Mouse (Mus musculus) gastrocnemius, adult 2 months (tissue): ENCODE measurements around the gene Oat. TPM values are rescaled to one million over a fixed set of nuclear protein-coding genes. Genes with fewer than 3 reads are reported as not detected.

ENCODE experiments used
- DNase-seq: peaks from one replicate; pipeline ENCODE4 v3.0.0; 2022
- H3K27ac ChIP-seq: fragments of 200-600 bp; 2 replicates; pipeline ENCODE4 v1.8.1; 2022; ENCODE audit warnings: mild to moderate bottlenecking
- H3K4me3 ChIP-seq: fragments of 200-600 bp; 2 replicates; pipeline ENCODE4 v1.8.1; 2022; ENCODE audit warnings: mild to moderate bottlenecking, moderate library complexity
- CTCF ChIP-seq: fragments of 200-600 bp; IDR thresholded peaks from 2 replicates; pipeline ENCODE4 v1.8.1; 2022; ENCODE audit warnings: antibody characterized with exemption, mild to moderate bottlenecking, moderate library complexity
- intact Hi-C: fragments of 180-260 bp; cut with DNase I; formaldehyde crosslinking; loops from one replicate; pipeline ENCODE4 v1.15.1; 2025
- total RNA-seq, 2 experiments: library from RNA; stranded (reverse); gene quantifications; 2 replicates each; pipeline ENCODE4 v1.2.3; 2021

Gene Oat
- total RNA-seq, 2 experiments from 2014 or later: 155 to 159 TPM

DNA sequence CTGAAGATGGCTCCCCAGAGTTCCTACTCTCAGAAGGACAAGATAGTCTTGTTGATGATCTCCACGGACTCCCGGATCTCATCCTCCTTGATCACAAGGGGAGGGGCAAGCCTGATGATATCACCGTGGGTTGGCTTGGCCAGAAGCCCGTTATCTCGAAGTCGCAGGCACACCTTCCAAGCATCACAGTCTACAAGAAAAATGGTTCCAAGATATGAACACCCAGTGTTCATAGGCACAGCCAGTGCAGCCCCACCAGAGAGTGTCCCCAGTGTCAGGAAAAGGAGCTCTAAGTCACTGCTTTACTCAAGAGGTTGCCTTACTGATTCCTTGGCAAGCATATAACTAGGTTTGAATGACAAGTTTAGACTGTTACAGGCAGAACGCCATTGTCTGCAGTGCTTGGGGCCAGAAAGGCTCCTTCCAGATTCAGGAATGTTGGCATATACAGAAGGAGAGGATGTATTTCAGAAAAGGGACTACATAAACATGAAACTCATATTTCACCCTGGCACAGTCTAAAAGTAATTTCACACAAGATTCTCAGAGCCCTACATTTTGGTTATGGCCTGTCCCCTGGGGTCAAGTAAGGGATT, 18.0 kb downstream of the Oat start:
- 0 out of 2 replicates have a peak overlapping the region, but pooled peaks have one; percentile 1 for H3K4me3 ChIP-seq
- peak overlapping the region; percentile 89 for H3K27ac ChIP-seq
- peak; percentile 59 for DNase-seq
- intact Hi-C loops: loop anchor here (10.0 kb wide), 1 partner anchor 1013 kb away; the partner anchor contains the start of genes Hmx2 and Hmx3
- TF ChIP-seq CTCF: no peak

DNA sequence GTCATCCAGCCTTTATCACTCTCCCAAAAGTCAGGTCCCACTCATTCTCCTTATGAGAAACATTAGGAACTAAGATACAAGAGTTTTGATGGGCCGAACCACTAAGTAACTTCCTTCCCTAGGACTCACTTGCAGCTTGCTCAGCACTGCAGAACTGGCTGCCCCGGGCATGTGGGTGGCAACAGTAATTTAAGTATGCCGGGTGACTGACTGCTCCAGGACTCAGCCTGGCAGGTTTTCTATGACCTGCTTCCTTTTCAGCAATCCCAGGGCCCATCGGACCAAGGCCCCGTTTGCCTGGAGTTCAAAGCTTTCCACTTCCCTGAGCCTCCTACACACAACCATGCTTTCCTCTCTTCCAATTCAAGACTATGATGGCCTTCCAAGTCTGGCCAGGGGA, 19.6 kb downstream of the Oat start:
- Histone ChIP-seq H3K4me3 (no peak overlapping the region), H3K27ac (peak overlapping the region; percentile 89)
- TF ChIP-seq CTCF: no peak
- peak; percentile 71 for DNase-seq
- intact Hi-C loops: loop anchor here (10.0 kb wide), 1 partner anchor 1012 kb away; the partner anchor contains the start of genes Hmx2 and Hmx3

DNA sequence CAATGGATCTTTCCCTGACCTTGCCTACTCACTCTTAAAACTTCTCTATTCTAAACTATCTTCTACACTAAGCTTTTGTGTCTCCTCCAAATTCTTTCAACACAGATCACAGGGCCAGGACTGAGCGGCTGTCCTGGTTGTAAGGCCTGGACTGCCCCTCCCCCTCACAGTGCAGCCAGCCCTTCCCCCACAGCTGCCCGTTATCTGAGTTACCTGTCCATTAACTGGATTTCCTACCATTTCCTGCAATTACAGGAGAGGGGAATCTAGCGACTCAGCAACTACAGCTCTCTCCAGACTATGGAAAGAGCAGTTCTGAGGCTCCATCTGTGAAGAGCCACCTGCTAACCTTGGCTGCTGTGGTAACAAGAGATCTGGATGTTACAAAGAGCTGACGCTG, 20.3 kb downstream of the Oat start:
- intact Hi-C loops: loop anchor here (10.0 kb wide), 1 partner anchor 1011 kb away; the partner anchor contains the start of genes Hmx2 and Hmx3

DNA sequence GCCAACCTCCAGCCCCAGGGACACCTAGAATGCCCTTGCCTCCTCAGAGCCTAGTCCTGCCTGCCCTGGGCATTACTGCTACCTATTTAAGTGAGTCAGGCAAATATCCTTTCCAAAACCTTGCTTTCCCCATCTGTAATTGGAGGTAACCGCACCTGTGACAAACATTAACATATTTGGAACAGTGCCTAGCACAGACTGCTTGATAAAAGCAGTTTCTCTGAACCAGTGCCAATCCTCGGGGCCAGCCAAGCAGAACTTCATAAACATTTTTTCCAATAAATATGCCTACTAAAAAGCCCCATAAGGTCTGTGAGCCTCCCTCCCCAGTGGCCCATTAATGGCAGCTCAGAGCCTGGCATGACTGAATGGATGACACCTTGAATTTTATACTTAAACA, 22.1 kb downstream of the Oat start:
- TF ChIP-seq CTCF: no peak
- Histone ChIP-seq H3K27ac (no peak overlapping the region), H3K4me3 (no peak overlapping the region)
- intact Hi-C loops: loop anchor here (10.0 kb wide), 1 partner anchor 1009 kb away; the partner anchor contains the start of genes Hmx2 and Hmx3
- DNase-seq: no peak

More for the DNA sequence above, 20.3 kb downstream of the Oat start:
- no peak for DNase-seq
- TF ChIP-seq CTCF: no peak
- peak overlapping the region; percentile 89 for H3K27ac ChIP-seq
- no peak overlapping the region for H3K4me3 ChIP-seq

DNA sequence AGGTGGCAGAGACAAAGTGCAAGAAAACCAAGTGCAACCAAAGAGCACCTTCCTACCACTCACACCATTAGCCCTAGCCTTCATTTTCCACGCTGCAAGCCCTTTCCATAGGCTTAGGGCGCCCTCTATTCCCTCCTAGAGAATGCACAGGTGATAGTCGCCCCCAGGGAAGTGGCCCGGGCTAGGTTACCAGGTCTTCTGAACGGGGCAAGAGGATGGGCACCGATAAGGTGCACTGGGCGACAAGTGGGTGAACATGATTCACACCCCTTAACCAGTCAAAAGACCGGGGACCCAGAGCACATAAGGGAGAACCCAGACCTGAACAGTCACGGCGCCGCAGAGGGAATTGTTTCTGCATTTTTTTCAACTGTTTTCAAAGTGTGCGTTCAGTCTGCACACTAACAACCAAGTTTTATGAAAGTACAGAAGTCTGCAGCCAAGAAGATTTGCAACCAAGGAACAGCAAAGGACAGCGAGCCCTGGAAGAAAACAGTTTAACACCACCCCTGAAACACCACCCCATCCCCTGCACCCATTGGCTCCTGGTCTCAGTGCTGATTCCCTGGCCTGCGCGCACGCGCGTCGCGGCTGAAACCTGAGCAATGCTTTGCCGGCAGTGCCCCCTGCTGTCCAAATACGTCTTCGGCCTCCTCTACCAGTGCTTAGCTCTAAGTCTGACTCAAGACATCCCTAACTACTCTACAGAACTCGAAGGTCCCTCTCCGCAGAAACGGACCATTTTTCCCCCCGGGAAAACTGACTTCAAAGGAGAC, 24.7 kb downstream of the Oat start:
- intact Hi-C loops: loop anchor here (1.0 to 10.0 kb wide), 5 partner anchors 77 to 1007 kb away; partner anchors contain the start of genes Hmx2 and Hmx3
- peak; percentile 94 for TF ChIP-seq CTCF
- Histone ChIP-seq H3K4me3 (peak overlapping the region; percentile 71), H3K27ac (peak overlapping the region; percentile 86)
- DNase-seq: peak; percentile 96

DNA sequence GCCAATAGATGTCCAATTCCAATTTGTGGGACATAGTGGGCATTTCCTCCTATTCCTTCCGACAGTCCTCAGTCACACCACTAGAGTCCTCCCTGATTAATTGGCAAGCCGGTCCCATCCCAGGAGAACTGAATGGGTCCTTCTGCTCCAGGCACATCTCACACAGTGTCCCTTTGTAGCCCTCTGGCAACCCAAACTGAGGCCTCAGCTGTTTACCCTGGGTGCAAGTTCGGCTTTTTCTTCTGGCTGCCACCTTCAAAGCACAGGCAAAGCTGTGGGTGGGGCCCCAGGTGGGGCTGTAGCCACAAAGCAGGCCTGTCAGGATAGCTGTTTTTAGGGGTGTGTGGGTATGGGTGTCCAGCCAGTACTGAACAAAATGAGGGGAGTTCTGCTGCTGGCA, 29.1 kb downstream of the Oat start:
- H3K27ac ChIP-seq: no peak overlapping the region
- no peak for TF ChIP-seq CTCF
- no peak for DNase-seq
- no peak overlapping the region for H3K4me3 ChIP-seq
- intact Hi-C loops: no loop called here

DNA sequence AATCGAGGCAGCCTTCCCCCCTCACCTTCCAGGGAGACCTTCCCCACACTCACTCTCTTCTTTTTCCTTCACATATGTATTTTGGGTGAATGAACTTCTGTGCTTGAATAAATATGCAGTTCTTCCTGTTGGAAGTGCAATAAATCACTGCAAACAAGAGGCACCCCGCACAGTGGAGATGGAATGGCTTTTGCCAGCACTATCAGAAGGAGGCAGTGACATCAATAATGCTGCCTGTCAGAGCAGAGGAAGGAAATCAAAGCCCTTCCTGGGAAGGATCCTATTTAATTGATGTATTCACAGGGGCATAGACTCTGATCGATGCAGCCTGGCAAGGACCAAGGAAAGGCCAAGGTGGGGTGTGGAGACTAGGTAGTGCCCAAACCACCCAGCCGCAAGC, 33.8 kb downstream of the Oat start:
- intact Hi-C loops: no loop called here
- DNase-seq: no peak
- Histone ChIP-seq H3K4me3 (no peak overlapping the region), H3K27ac (no peak overlapping the region)
- TF ChIP-seq CTCF: no peak

DNA sequence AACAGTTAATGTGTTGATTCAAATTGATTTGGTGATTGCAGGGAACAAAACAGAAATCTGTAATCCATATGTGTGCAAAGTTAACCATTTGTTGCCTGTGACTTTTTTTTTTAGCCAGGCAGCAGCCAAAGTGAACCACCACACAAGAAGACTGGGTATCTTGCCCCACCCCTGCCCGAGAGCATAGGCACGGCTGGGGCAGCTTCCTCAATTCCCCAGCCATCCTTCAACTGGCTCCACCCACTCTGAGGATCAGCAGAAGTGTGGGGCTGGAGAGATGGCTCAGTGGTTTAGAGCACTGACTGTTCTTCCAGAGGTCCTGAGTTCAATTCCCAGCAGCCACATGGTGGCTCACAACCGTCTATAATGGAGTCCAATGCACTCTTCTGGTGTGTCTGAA, 34.6 kb downstream of the Oat start:
- intact Hi-C loops: no loop called here
- TF ChIP-seq CTCF: no peak
- no peak overlapping the region for H3K4me3 ChIP-seq
- DNase-seq: no peak
- H3K27ac ChIP-seq: no peak overlapping the region

DNA sequence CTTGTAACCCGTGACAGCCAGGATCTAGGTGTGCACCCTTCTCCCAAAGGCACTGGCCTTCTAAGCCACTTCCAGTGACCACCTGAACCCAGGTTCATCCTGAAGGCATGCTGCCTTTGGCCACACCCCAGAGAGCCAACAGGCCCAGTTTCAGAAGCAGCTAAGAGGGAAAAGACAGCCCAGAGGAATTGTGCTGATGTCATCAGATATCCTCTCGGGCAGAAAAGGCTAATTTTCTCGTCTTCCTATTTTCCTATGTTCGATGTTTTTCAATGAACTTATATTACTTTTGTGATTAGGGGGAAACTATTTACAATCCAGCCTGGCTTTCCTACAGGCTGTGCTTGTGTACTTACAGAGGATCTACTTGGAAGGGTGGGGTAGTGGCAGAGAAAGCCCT, 35.6 kb downstream of the Oat start:
- Histone ChIP-seq H3K27ac (no peak overlapping the region), H3K4me3 (no peak overlapping the region)
- DNase-seq: no peak
- no peak for TF ChIP-seq CTCF
- intact Hi-C loops: no loop called here

DNA sequence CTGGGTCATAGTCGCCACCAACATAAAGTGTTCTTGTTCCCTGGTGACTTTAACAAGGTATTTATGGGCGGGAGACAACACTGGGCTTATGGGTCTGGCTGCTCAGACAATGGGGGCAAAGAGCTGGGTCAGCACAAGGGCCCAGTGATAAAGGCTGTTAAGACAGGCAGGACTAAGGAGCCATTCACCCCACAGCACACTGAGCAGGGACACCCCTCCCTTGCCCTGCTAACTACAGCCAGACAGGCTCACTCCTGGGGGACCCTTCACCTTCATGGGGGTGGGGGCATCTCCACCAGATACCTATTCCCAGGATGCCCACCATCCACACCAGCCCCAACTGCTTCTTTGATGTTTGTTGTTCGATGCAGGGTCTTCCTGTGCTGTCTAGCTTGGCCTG, 47.0 kb downstream of the Oat start:
- Histone ChIP-seq H3K27ac (no peak overlapping the region), H3K4me3 (no peak overlapping the region)
- no peak for DNase-seq
- intact Hi-C loops: no loop called here
- no peak for TF ChIP-seq CTCF

DNA sequence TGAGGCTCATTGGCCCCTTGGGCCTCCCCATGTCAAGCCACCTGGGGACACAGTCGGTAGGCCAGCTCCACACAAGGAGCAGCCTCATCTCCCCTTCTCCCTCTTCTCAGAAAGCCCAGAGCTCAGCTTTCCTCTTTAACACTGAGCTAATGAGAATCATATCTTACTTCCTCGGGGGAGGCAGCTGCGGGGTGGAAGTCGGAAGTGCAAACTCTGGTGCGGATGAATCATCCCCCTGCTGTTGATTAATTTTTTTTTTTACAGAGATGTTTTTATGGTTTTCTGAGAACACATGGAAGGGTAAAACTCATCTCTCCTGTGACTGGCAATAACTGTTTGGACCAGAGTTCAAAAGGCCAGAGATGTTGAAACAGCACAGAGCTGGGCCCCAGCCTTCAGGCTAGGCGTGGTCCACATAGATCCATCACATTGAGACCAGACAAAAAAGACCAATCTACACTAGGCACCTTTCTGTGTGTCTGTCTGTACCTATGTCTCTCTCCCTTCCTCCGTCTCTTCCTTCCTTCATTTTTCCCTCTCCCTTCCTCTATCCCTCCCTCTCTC, 62.7 kb downstream of the Oat start:
- Histone ChIP-seq H3K4me3 (no peak overlapping the region), H3K27ac (no peak overlapping the region)
- TF ChIP-seq CTCF: no peak
- intact Hi-C loops: no loop called here
- DNase-seq: no peak

DNA sequence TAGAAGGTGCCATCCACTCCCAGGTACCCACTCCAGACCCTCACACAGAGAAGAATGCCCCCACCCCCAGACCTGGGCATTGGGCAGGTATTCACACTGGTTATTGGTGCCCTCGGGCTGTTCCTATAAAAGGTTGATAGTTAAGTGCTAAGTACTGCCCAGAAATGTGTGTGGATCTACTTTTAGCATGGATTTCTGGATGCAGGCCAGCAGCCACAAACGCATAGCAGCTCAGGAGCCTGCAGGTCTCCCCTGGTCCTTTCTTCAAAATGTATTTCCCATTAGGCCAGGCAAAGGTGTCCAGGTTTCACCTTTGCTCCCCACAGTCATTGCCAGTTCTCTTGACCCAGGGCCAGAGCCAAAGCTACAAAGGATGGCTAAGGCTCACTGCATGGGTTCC, 67.1 kb downstream of the Oat start:
- DNase-seq: no peak
- no peak overlapping the region for H3K27ac ChIP-seq
- TF ChIP-seq CTCF: no peak
- H3K4me3 ChIP-seq: no peak overlapping the region
- intact Hi-C loops: no loop called here

Other genes starting within 250 kb of the Oat start
- gene Nkx1-2, start 23.2 kb upstream of the Oat start, total RNA-seq: not detected
- gene Lhpp, start 34.2 kb upstream of the Oat start, total RNA-seq: 10 to 100 TPM; 10.8 to 11.1 TPM
- gene Fam53b, start 237.5 kb upstream of the Oat start, total RNA-seq: 10 to 100 TPM; 15.3 to 27.4 TPM